Mouse (Mus musculus) testis, postnatal 10 days (tissue): ENCODE measurements around the gene Chrnd.

Source experiments
- DNase-seq: peaks from one replicate; pipeline ENCODE4 v3.0.0; 2021; ENCODE audit warnings: low spot score

Chrnd gene

DNA sequence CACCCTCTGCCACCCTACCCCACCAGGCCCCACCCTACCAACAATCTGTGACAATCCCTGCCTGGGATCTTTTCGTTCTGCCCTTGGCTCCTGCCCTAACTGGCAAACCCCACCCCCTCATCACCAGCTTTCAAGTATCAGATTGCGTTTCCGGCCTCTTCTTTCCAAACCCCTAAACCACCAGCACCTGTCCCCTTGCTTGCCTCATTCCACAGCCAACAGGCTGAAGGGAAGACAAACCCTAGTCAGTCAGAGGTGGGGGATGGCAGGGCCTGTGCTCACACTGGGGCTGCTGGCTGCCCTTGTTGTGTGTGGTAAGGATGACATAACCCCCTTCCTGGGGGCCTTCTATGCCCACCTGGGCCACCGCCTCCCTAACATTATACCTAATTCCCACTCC lies at the start of gene Chrnd:
Chrnd (plus strand) TSS at position 179 of the 400 bp plus-strand sequence.
- DNase-seq = no peak

GRCm38 (mm10) chr1:87141550-87141949 lies 48.9 kb upstream of the Chrnd start:
- DNase-seq = no peak

DNA sequence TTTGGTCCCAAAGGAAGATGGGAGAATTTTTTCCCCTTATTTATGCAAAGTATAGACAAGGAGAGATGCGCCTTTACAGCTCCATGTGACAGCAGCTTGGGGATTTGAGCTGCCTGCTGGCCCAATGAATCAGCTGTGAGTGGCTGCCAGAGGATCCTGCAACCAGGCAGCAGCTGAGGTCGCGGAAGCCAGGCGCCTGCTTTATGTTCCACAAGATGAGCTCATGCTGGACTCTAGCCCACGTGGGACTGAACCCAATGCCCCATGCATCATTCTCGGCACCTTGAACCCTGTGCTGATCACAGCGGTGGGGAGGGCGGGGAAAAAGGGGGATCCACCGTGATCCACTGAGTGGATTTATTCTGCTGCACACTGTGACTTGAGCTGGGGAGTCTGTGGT lies 48.0 kb upstream of the Chrnd start:
- DNase-seq = peak; percentile 39

GRCm38 (mm10) chr1:87143141-87143540 lies 47.3 kb upstream of the Chrnd start:
- DNase-seq = no peak

DNA sequence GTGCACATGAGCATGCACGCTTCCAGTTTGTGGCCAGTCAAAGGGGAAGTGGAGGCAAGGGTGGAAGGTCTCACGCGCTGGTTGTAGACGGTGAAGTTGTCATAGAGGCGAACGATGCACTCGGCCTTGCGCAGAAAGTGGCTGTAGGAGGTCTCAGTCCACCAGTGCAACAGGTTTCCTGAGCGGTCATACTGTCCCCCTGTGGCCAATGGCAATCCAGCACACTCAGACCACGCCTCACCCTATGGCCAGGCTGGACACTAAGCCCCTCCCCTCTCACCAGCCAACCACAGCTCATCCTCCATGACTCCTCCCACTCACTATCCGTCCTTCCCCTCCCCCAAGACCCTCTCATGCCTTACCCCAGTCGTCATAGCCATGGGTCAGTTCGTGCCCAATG lies 41.0 kb upstream of the Chrnd start:
- DNase-seq = no peak

DNA sequence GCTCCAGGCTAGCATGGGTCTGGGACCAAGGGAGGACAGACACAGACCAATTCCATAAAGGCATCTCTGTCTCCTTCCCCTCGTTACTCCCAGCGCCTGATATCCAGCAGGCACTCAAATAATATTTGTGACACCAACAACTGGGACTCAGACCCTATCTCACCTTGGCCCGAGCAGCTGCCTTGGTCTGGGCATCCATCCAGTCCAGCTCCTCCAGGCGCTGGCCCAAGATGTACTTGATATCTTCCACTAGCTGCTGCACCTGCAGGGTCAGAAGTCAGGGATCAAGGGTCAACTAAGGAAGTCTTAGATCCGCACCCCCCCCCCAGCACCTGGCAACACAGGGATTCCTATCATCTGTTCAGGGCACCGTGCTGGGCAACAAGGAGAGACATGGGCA lies 39.1 kb upstream of the Chrnd start:
- no peak for DNase-seq

- DNase-seq = no peak
These were observed 36.5 kb upstream of the Chrnd start for GRCm38 (mm10) chr1:87153776-87154500.

GRCm38 (mm10) chr1:87154501-87155120 lies 35.8 kb upstream of the Chrnd start:
- DNase-seq = no peak

- DNase-seq = no peak
These were observed 34.7 kb upstream of the Chrnd start for GRCm38 (mm10) chr1:87155531-87156198.

DNA sequence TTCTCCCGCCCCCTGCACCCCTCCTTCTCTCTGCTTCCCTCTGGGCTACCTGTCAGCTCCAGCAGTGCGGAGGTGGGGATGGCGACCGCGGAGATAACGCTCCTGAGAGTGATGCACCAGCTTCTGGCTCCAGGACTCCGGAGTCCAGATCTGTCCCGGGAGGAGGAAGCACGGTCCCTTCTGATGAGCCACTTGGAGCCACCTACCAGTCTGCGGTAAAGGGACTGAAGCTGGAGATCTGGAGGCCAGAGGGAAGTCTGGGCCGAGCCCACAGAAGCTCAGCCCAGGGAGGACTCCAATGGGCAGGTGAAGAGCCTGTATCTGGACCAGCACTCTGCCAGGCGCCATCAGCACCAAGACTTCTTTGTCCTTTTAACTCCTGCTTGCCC lies 34.2 kb upstream of the Chrnd start, which contains the start of gene Ecel1:
Ecel1 (minus strand) TSS at position 323 of the 389 bp plus-strand sequence.
- no peak for DNase-seq

DNA sequence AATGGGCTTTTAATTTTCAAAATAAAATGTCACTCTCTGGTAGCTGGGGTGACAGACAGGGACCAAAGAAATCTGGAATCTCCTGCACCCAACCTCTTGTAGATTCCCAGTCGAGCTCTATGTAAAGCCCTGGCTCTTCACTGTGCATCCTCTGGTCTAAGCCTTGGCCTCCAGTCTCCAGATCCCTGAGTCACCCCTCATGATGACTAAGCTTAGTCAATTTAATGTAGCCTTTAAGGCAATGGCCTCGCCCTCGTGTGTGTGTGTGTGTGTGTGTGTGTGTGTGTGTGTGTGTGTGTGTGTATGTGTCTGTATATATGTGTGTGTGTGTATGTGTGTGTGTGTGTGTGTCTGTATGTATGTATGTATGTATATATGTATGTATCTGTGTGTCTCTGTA lies 31.0 kb upstream of the Chrnd start:
- DNase-seq = no peak

- DNase-seq = no peak
These were observed 26.1 kb upstream of the Chrnd start for GRCm38 (mm10) chr1:87164164-87164795.

- no peak for DNase-seq
These were observed 25.6 kb upstream of the Chrnd start for GRCm38 (mm10) chr1:87164796-87165184.

DNA sequence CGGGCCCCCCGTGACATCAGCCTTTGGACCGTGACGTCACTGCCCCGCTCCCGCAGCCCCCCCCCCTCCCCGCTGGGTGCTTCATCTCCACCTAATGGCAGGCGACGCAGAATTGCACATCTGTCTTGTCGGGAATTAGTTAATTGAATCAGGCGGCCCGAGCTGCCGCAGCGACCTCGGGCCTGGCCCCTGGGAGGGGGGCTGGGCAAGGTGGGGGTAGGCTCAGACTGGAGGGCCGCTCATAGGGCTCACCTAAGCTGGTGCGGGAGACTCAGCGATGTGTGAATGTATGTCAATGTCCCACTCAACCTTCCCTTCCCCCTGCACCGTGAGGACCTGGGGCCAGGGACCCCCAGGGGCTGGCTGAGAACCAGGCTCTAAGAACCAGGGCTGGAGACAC lies 19.9 kb upstream of the Chrnd start:
- no peak for DNase-seq

DNA sequence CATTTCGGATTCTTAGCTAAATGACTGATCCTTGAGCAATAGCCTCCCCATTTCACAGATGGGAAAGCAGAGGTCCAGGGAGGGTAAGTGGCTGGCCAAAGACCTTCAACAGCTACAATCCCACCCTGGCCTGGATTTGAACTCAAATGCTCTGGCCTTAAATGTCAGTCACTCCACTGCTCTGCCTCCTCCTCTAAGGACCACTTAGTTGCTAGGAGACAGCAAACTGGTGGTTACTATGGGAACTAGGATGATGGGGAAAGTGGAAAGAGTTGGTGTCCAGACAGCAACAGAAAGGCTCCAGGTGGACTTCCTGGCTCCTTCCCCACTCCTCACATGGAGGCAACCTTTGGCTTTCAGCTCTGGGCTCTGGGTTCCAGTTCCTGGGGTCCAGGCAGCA lies 19.1 kb upstream of the Chrnd start:
- no peak for DNase-seq

- DNase-seq = no peak
These were observed 18.1 kb upstream of the Chrnd start for GRCm38 (mm10) chr1:87172316-87172715.

DNA sequence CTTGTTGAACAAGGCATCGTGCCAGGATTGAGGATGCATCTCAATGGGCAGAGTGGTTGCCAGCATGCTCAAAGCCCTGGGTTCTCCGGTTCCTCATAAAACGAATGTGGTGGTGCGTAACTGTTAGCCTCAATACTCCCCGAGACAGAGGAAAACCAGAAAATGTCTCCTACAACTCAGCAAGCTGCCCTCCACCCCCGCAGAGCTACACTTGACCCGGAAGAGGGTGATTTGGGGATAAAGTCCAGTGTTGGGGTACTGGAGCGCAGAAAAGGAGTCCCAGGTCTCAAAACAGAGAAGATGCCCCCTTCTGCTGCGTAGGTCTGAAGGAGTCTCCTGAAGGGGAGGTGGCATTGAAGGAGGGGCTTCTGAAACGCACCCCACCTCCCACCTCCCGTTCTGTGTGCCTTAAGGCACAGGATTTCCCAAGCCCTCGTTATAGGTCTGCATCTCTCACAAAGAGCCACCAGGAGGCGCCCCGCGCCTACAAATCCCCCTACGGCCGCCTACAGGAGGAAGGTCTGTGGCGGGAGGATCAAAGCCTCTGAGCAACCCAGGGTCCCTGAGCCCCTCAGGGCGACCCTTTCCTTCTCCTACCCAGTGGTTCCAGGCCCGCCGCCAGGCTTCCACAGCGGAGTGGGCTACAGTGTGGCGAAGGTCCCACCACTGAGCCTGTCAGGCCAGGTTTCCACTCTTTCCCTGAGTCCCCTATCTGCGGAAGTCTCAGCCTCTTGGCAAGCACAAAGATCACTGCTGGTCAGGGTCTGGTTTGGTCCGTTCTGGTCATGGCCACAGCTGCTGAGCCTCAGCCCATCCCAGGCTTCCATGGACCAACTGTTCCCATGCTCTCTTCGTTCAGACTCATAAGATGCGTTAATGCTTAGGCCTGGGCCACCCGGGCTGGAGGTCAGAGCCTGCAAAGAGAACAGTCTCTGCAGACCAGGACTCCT lies 16.1 kb upstream of the Chrnd start:
- peak; percentile 81 for DNase-seq

GRCm38 (mm10) chr1:87175852-87176292 lies 14.5 kb upstream of the Chrnd start:
- peak; percentile 68 for DNase-seq

GRCm38 (mm10) chr1:87180896-87181295 lies 9.5 kb upstream of the Chrnd start:
- DNase-seq = no peak

DNA sequence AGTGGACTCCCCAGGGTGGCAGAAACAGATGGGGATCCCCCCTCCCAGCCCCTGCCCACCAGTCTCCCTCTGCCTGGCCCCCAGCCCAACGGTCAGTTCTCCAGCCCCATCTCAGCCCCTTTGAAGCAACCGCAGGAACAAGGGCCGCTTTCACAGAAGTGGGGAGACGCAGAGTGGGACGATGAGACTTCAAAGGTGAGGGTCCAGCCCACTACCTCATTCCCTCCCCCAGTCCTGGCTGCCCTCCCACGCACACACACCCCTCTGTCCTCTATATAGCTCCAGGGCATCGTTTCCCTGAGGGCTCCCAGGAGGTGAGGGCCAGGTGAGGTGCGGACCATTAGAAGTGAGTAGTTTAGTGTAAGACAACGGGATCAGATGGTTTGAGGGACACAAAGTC lies 7.4 kb upstream of the Chrnd start, which contains the start of gene Prss56:
Prss56 (plus strand) TSS at position 301 of the 400 bp plus-strand sequence.
- DNase-seq = no peak

- DNase-seq = peak; percentile 62
These were observed 6.2 kb upstream of the Chrnd start for GRCm38 (mm10) chr1:87183998-87184750.
